Mouse (Mus musculus) midbrain, postnatal 0 days (tissue): ENCODE data around the gene Mfsd10. TPM values are rescaled to one million over a fixed set of nuclear protein-coding genes. Genes with fewer than 3 reads are reported as not detected.
A peak's percentile ranks its signal among the peaks of the same experiment; 100 is the strongest.

Experiments used
- ATAC-seq: fragments of 200-750 bp; cut with Nextera tagmentation; 2 replicates; pipeline ENCODE4 v1.8.0; 2017; ENCODE audit warnings: moderate number of reproducible peaks, mild to moderate bottlenecking, moderate TSS enrichment, moderate library complexity; ENCODE audit not compliant: low FRiP score
- DNase-seq: peaks from one replicate; pipeline ENCODE4 v3.0.0-alpha.2; 2015; ENCODE audit warnings: low spot score
- H3K27ac ChIP-seq: fragments of 300-500 bp; sonication (generic); 2 replicates; pipeline ENCODE4 v1.5.1; 2014; ENCODE audit warnings: low read depth, mild to moderate bottlenecking, low read length, mixed read lengths
- H3K27me3 ChIP-seq: fragments of 300-500 bp; sonication (generic); 2 replicates; pipeline ENCODE4 v1.6.1; 2014; ENCODE audit warnings: low read length, control low read depth, mixed read lengths; ENCODE audit not compliant: insufficient read depth
- H3K36me3 ChIP-seq: fragments of 300-500 bp; sonication (generic); 2 replicates; pipeline ENCODE4 v1.6.1; 2014; ENCODE audit warnings: low read length, control low read depth, mixed read lengths; ENCODE audit not compliant: insufficient read depth
- H3K4me1 ChIP-seq: fragments of 300-500 bp; sonication (generic); 2 replicates; pipeline ENCODE4 v1.6.1; 2014; ENCODE audit warnings: mild to moderate bottlenecking, control low read depth, antibody characterized with exemption, low read length, mixed read lengths; ENCODE audit not compliant: insufficient read depth
- H3K4me2 ChIP-seq: fragments of 300-500 bp; sonication (generic); 2 replicates; pipeline ENCODE4 v1.6.1; 2014; ENCODE audit warnings: low read depth, mild to moderate bottlenecking, low read length, mixed read lengths; ENCODE audit not compliant: poor library complexity, severe bottlenecking
- H3K4me3 ChIP-seq: fragments of 300-500 bp; sonication (generic); 2 replicates; pipeline ENCODE4 v1.5.1; 2014; ENCODE audit warnings: low read depth, mild to moderate bottlenecking, low read length, moderate library complexity
- H3K9ac ChIP-seq: fragments of 300-500 bp; sonication (generic); replicated peaks from 2 replicates; pipeline ENCODE4 v1.6.1; 2014; ENCODE audit warnings: mild to moderate bottlenecking, low read length, moderate library complexity, mixed read lengths; ENCODE audit not compliant: poor library complexity, severe bottlenecking
- H3K9me3 ChIP-seq: fragments of 300-500 bp; sonication (generic); 2 replicates; pipeline ENCODE4 v1.6.1; 2016; ENCODE audit warnings: low read length, control low read depth
- CTCF ChIP-seq: IDR thresholded peaks from 2 replicates; pipeline ENCODE4 v1.5.1; 2016; ENCODE audit warnings: antibody characterized with exemption, mild to moderate bottlenecking
- WGBS: fragments of 180-500 bp; shearing (Covaris S2); extraction: QIAGEN DNeasy Blood & Tissue Kit; methylation state at CpG from one replicate; pipeline ENCODE4 v1.1.7; 2014; 5-methylcytosine and 5-hydroxymethylcytosine counted together
- polyA plus RNA-seq: library from polyadenylated mRNA; unstranded; fragments of >200 nt; fragmentation: Nextera tagmentation; extraction: Ambion mirVana; gene quantifications from 2 replicates; pipeline ENCODE4 v1.2.1, GENCODE M21; 2015
- total RNA-seq: library from RNA; depleted of rRNA; stranded (reverse); fragments of >200 nt; gene quantifications from 2 replicates; pipeline ENCODE4 v1.2.3, GENCODE M21; 2014

Mfsd10 gene
- total and polyA plus RNA-seq, 2 experiments from 2014 or later: 90.9 to 95.7 TPM

DNA sequence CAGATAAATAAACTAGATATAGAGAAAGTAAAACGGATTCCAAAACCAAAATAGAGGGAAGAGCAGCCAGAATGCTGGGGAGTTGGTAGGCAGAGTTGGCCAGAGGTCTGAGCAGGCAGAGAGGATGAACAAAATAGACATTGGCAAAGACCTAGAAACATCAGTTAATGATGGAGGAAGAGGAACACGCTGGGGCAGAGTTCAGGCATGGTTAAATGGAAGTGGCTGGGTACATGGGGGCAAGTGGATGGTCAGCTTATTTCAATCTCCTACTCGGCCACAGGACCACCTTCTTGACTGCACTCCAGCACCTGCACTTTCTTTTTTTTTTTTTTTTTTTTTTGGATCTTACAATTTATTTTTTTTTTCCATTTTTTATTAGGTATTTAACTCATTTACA lies 5.0 kb upstream of the Mfsd10 start:
- H3K9me3 ChIP-seq: no peaks in the 10 kb centered on the region
- 94% methylated on average over 3 of the region's 3 CpGs for WGBS
- TF ChIP-seq CTCF: no peak
- no peak overlapping the region for H3K27ac ChIP-seq
- H3K27me3 ChIP-seq: no peaks in the 10 kb centered on the region
- no peak for ATAC-seq
- H3K4me1 ChIP-seq: no peaks in the 10 kb centered on the region
- no peak overlapping the region for H3K4me3 ChIP-seq
- peaks cover 73% of the 10 kb centered on the region for H3K36me3 ChIP-seq
- no peak overlapping the region for H3K4me2 ChIP-seq
- no peak overlapping the region for H3K9ac ChIP-seq
- DNase-seq: no peak

DNA sequence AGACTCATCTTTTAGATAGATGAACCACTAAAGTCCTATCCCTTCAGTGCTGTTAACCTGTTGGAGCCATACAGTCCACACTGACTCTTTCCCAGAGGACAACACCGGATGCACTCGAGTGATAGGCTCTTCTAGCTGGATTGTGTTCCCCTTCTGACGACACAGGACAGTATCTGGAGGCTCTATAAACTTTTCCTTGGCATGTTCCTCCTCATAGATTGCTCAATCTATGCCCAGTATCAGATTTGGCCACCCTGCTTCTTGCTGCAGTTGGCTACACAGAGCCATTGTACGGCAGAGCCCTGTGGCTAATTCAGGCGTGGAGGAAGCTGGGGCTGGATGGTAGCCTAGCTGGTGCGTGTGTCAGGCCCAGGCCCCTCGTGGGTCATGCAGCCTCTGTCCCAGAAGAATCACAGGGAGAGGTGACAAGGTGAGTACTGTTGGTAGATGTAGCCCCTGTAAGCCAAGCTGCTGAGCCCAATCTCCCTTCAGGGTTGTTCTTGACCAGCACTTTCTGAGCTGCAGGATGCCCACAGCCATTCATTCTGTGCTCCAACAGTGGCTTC lies 662 bp upstream of the Mfsd10 start:
- DNase-seq (no peak), ATAC-seq (no peak)
- peaks cover 55% of the 10 kb centered on the region for H3K36me3 ChIP-seq
- TF ChIP-seq CTCF: no peak
- 0 out of 2 replicates have a peak, but pooled peaks cover 9% of the 10 kb centered on the region for H3K4me1 ChIP-seq
- no peak overlapping the region for H3K4me3 ChIP-seq
- H3K9me3 ChIP-seq: no peaks in the 10 kb centered on the region
- 0 out of 2 replicates have a peak overlapping the region, but pooled peaks have one; percentile 60 for H3K9ac ChIP-seq
- H3K27me3 ChIP-seq: no peaks in the 10 kb centered on the region
- 83% methylated on average over 7 of the region's 7 CpGs for whole genome bisulfite sequencing
- 0 out of 2 replicates have a peak overlapping the region, but pooled peaks have one; percentile 85 for H3K27ac ChIP-seq
- no peak overlapping the region for H3K4me2 ChIP-seq

DNA sequence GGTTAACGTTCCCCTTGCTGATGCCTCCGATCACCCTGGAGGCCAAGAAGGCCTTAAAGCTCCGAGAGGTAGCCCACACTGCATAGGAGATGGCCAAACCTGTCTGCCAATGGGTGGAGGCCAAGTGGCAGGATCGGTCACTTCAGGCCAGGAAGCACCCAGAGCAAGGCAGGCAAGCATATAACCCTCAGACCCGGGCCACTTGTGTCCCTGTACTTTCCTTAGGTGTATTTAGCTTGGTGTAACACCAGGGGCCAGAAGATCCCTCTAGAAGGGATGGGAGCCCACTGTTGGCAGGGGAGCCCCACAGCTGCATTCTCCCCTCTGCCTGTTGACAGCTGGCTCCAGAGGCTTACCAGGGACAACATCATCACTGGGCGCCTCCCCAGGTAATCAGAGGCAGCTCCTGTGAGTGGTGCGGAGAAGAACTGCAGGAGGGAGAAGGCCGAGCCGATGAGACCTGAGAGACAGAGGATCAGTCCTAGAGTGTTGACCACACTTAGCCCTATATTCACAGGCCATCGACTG lies 1.3 kb downstream of the Mfsd10 start:
- DNase-seq: no peak
- TF ChIP-seq CTCF: no peak
- peaks cover 62% of the 10 kb centered on the region for H3K36me3 ChIP-seq
- no peaks in the 10 kb centered on the region for H3K9me3 ChIP-seq
- no peaks in the 10 kb centered on the region for H3K27me3 ChIP-seq
- 61% methylated on average over 10 of the region's 10 CpGs for WGBS
- peak overlapping the region; percentile 43 for H3K4me3 ChIP-seq
- H3K27ac ChIP-seq: peak overlapping the region; percentile 85
- H3K4me2 ChIP-seq: peak overlapping the region; percentile 58
- 0 out of 2 replicates have a peak, but pooled peaks cover 9% of the 10 kb centered on the region for H3K4me1 ChIP-seq
- peak overlapping the region; percentile 60; the same call in 1 of the 2 replicates for H3K9ac ChIP-seq
- no peak for ATAC-seq

DNA sequence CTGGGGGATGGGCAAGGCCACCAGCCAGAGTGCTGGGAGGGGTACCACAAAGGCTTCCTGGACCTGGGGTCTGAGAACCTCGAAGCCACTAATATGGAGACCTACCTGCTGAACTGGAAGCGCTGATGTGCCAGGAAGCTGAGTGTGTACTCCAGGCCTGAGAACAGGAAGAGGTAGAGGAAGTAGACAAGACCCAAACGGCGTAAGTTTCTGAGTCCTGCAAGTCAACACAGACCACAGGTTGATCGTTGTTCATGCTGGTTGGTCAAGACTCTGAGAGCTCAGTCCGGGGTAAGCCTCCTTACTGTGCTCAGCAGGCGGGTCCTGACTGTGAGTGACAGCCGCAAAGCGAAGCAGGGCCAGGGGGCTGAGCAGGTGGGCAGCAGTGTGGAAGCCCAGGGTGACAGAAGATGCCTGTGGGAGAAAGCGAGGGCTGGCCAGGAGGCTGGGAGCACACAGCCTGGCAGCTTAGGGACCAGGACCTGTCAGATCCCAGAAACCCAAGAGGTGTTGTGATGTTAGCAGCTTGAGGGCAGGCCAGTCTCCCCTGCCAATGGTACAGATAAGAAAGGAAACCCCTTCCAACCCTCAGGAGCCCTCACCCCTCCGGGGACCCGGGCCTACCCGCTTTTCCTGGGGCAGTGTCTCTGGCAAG lies 2.1 kb downstream of the Mfsd10 start:
- Histone ChIP-seq H3K4me1 (0 out of 2 replicates have a peak, but pooled peaks cover 9% of the 10 kb centered on the region), H3K4me2 (no peak overlapping the region), H3K27me3 (no peaks in the 10 kb centered on the region), H3K4me3 (no peak overlapping the region), H3K9ac (no peak overlapping the region), H3K9me3 (no peaks in the 10 kb centered on the region), H3K27ac (no peak overlapping the region), H3K36me3 (peaks cover 62% of the 10 kb centered on the region)
- 91% methylated on average over 13 of the region's 13 CpGs for WGBS
- no peak for TF ChIP-seq CTCF
- DNase-seq (no peak), ATAC-seq (no peak)

DNA sequence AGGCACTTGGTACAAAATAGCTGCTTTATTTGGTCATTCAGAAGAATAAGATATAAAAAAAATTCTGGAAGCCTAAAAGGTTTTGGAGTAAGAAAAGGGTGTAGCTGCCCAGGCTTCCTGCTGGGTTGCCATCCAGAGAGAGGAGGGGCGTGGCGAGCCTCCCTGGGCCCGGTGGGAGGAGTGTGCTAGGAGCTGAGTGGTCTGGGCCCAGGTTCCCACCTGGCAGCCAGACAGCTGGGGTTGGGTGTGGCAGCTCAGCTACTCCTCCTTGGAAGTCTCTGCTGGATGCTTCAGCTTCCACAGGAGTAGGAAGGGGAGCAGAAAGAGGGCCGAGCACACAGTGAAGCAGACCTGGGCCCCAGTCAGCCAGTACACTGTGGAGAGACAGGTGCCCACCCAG lies 3.4 kb downstream of the Mfsd10 start:
- Histone ChIP-seq H3K4me3 (no peak overlapping the region), H3K9ac (no peak overlapping the region), H3K27me3 (no peaks in the 10 kb centered on the region), H3K27ac (no peak overlapping the region), H3K4me1 (0 out of 2 replicates have a peak, but pooled peaks cover 9% of the 10 kb centered on the region), H3K4me2 (no peak overlapping the region), H3K36me3 (peaks cover 62% of the 10 kb centered on the region), H3K9me3 (no peaks in the 10 kb centered on the region)
- 79% methylated on average over 4 of the region's 4 CpGs for WGBS
- ATAC-seq (no peak), DNase-seq (no peak)
- no peak for TF ChIP-seq CTCF

DNA sequence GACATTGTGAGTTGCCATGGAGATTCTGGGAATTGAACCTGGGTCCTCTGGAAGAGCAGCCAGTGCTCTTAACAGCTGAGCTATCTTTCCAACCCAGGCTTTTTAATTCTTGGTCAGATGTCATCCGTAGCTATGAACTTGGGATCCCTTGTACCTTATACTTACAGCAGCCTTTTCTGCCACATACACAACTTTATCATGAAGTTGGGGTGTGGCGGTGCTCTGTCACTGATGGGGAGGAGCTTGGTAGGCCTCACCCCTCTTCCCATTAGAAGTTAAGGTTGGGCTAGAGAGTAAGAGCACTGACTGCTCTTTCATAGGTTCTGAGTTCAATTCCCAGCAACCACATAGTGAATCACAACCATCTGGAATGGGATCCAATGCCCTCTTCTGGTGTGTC lies 4.0 kb downstream of the Mfsd10 start:
- TF ChIP-seq CTCF: no peak
- no peak overlapping the region for H3K4me2 ChIP-seq
- H3K36me3 ChIP-seq: peaks cover 62% of the 10 kb centered on the region
- 0 out of 2 replicates have a peak, but pooled peaks cover 9% of the 10 kb centered on the region for H3K4me1 ChIP-seq
- no peaks in the 10 kb centered on the region for H3K27me3 ChIP-seq
- no peak for ATAC-seq
- no peak overlapping the region for H3K27ac ChIP-seq
- 94% methylated on average over 2 of the region's 2 CpGs for WGBS
- DNase-seq: no peak
- no peaks in the 10 kb centered on the region for H3K9me3 ChIP-seq
- H3K9ac ChIP-seq: no peak overlapping the region
- H3K4me3 ChIP-seq: no peak overlapping the region
